Mouse (Mus musculus): ENCODE results near the gene Ptprn.

GRCm38 (mm10) chr1:75264091-75264880 lies at the start of gene Ptprn:
- TF ChIP-seq ZNF384 (IDR thresholded peaks at IDR 0.05; ENCODE audit: low read depth, low read length): no peak
- no peak for TF ChIP-seq CHD2 (IDR thresholded peaks at IDR 0.05; ENCODE audit: low read depth, low read length)
